Mouse (Mus musculus): Measurements from ENCODE around the gene Abcg1.

GRCm38 (mm10) chr17:31020078-31020477 lies 37.4 kb upstream of the Abcg1 start:
- TF ChIP-seq CTCF (conservative IDR thresholded peaks at IDR 0.05 in 1 of 2, IDR thresholded peaks at IDR 0.05 in 1 of 2; ENCODE audit: low read depth in 2 of 2, low read length in 2 of 2) (no peak), POLR2A (IDR thresholded peaks at IDR 0.05; ENCODE audit: low read depth, low read length) (no peak)

All from CH12.LX (cell line).